ENCODE assay signal across 19 mouse cellular contexts in the genomic region with DNA sequence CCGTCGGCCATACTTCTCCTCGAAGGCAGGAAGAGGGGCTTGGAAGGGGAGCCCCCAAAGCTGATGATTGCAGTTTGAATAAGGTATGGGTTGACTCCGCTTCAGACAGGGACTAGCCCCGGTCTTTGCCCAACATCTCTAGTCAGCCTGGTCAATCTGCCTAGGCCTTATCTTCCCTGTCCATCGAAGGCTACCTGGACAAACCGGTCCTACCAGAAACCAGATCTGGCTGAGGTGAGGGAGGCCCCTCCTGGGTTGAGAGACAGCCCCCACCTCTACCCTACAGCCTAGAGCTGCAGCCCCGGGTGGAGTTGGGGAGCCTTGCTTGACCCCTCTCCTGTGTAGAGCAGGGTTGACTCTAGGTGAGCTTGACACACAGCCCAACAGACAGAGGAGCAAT. TPM values are rescaled to one million over a fixed set of nuclear protein-coding genes. Genes with fewer than 3 reads are reported as not detected.
DNase-seq lines count a peak whose midpoint lies in the region; ATAC-seq and TF ChIP-seq lines count a peak whose summit lies in the region.
"Had no signal": no experiment of that assay in that cellular context is flagged by ENCODE, and none has a peak within 500 bp of the region (broad histone marks: within the 10 kb centered on the region; RNA-seq: fewer than 3 reads in every experiment).

No protein-coding gene starts in this region.

- no peaks in the 10 kb centered on the region for H3K36me3 ChIP-seq in stomach, embryonic 14.5 days (ENCODE audit: control insufficient read depth, insufficient read depth, low read length)
- H3K36me3 ChIP-seq in forebrain, embryonic 13.5 days (ENCODE audit: poor library complexity, severe bottlenecking): no peaks in the 10 kb centered on the region
- no peaks in the 10 kb centered on the region for H3K36me3 ChIP-seq in midbrain, postnatal 0 days (ENCODE audit: insufficient read depth, low read length)
- H3K36me3 ChIP-seq: hindbrain, embryonic 13.5 days; midbrain, embryonic 10.5 days had no signal

- ATAC-seq in stomach, embryonic 14.5 days (ENCODE audit: insufficient number of reproducible peaks, insufficient read depth, low FRiP score, low read depth): peak; percentile 68
- no peak for ATAC-seq in forebrain, embryonic 13.5 days
- ATAC-seq in midbrain, postnatal 0 days (ENCODE audit: low FRiP score): no peak

- intact Hi-C loops in heart, postnatal 10 days (cut with DNase I): no loop called here

- H3K27ac ChIP-seq in stomach, embryonic 14.5 days (ENCODE audit: low read length): no peak overlapping the region
- no peak overlapping the region for H3K27ac ChIP-seq in forebrain, embryonic 13.5 days
- H3K27ac ChIP-seq in midbrain, postnatal 0 days (ENCODE audit: low read depth, low read length): no peak overlapping the region
- H3K27ac ChIP-seq: hindbrain, embryonic 13.5 days; liver, embryonic 14.5 days; midbrain, embryonic 10.5 days had no signal

- H3K4me3 ChIP-seq in stomach, embryonic 14.5 days (ENCODE audit: low read depth, low read length): no peak overlapping the region
- H3K4me3 ChIP-seq in forebrain, embryonic 13.5 days: no peak overlapping the region
- H3K4me3 ChIP-seq in midbrain, postnatal 0 days (ENCODE audit: low read depth, low read length): no peak overlapping the region
- H3K4me3 ChIP-seq: hindbrain, embryonic 13.5 days; midbrain, embryonic 10.5 days had no signal

- H3K27me3 ChIP-seq in stomach, embryonic 14.5 days (ENCODE audit: control insufficient read depth, insufficient read depth, low read length): no peaks in the 10 kb centered on the region
- peaks cover 58% of the 10 kb centered on the region for H3K27me3 ChIP-seq in forebrain, embryonic 13.5 days
- H3K27me3 ChIP-seq in midbrain, postnatal 0 days (ENCODE audit: insufficient read depth, low read length): no peaks in the 10 kb centered on the region

- peaks cover 10% of the 10 kb centered on the region; the same call in 1 of the 2 replicates for H3K4me1 ChIP-seq in stomach, embryonic 14.5 days (ENCODE audit: control insufficient read depth, insufficient read depth, low read length)
- H3K4me1 ChIP-seq in forebrain, embryonic 13.5 days: peaks cover 15% of the 10 kb centered on the region
- H3K4me1 ChIP-seq in midbrain, postnatal 0 days (ENCODE audit: insufficient read depth, low read length): no peaks in the 10 kb centered on the region

- no peak overlapping the region for H3K9ac ChIP-seq in stomach, embryonic 14.5 days (replicated peaks; ENCODE audit: low read depth, low read length)
- no peak overlapping the region for H3K9ac ChIP-seq in forebrain, embryonic 13.5 days
- no peak overlapping the region for H3K9ac ChIP-seq in midbrain, postnatal 0 days (replicated peaks; ENCODE audit: low read length, poor library complexity, severe bottlenecking)
- H3K9ac ChIP-seq: hindbrain, embryonic 13.5 days; liver, embryonic 14.5 days had no signal

- 68% methylated on average over 8 of the region's 8 CpGs for WGBS in stomach, embryonic 14.5 days
- WGBS in forebrain, embryonic 13.5 days: 83% methylated on average over 8 of the region's 8 CpGs
- WGBS in midbrain, postnatal 0 days: 82% methylated on average over 8 of the region's 8 CpGs

- DNase-seq in urinary bladder, adult 18-20 months (ENCODE audit: low spot score in 2 of 2): peak; percentile 81 to 86
- DNase-seq in urinary bladder, postnatal 10 days (ENCODE audit: low spot score): no peak
- peak; percentile 55 for DNase-seq in kidney, postnatal 10 days
- DNase-seq in heart, postnatal 10 days: no peak
- no peak for DNase-seq in midbrain, postnatal 0 days (ENCODE audit: low spot score)
- DNase-seq: adrenal gland, postnatal 25 days; cerebellum, postnatal 10 days; left cerebral cortex, postnatal 4 days had no signal

- H3K4me2 ChIP-seq in stomach, embryonic 14.5 days (replicated peaks; ENCODE audit: low read depth, low read length): no peak overlapping the region
- no peak overlapping the region for H3K4me2 ChIP-seq in forebrain, embryonic 13.5 days
- H3K4me2 ChIP-seq in midbrain, postnatal 0 days (ENCODE audit: low read depth, low read length, poor library complexity, severe bottlenecking): no peak overlapping the region
- H3K4me2 ChIP-seq: hindbrain, embryonic 13.5 days had no signal

- no peak for TF ChIP-seq CTCF in midbrain, postnatal 0 days (IDR thresholded peaks at IDR 0.05)

- no peaks in the 10 kb centered on the region for H3K9me3 ChIP-seq in stomach, embryonic 14.5 days (ENCODE audit: control insufficient read depth, low read depth, low read length)
- no peaks in the 10 kb centered on the region for H3K9me3 ChIP-seq in forebrain, embryonic 13.5 days (replicated peaks)
- no peaks in the 10 kb centered on the region for H3K9me3 ChIP-seq in midbrain, postnatal 0 days (ENCODE audit: low read length)
- H3K9me3 ChIP-seq: hindbrain, embryonic 13.5 days; midbrain, embryonic 10.5 days had no signal

RNA-seq across cellular contexts. Expression of a gene that starts 11.9 kb away (rescaled TPM):
- polyA plus RNA-seq in stomach, embryonic 14.5 days (2014; fragmentation: Nextera tagmentation; extraction: Ambion mirVana): not detected in 2 replicates
- not detected in 2 replicates for polyA plus RNA-seq in forebrain, embryonic 13.5 days (2015; fragmentation: Nextera tagmentation; extraction: Ambion mirVana)
- total RNA-seq in heart, postnatal 10 days (2021): not detected
- total RNA-seq in midbrain, postnatal 0 days (2014; rRNA removed): not detected in 2 replicates
- polyA plus RNA-seq in midbrain, postnatal 0 days (2015; fragmentation: Nextera tagmentation; extraction: Ambion mirVana): not detected in 2 replicates
- total RNA-seq: adrenal gland, postnatal 25 days; gastrocnemius, postnatal 4 days; layer of hippocampus, postnatal 10 days; left cerebral cortex, postnatal 4 days; MEL had no signal
- polyA plus RNA-seq: embryonic facial prominence, embryonic 11.5 days; frontal cortex, adult 2 months; heart, embryonic 14.5 days; hindbrain, embryonic 13.5 days; liver, embryonic 14.5 days; midbrain, embryonic 10.5 days had no signal

RNA-seq across cellular contexts. Expression of a gene that starts 40.3 kb away (rescaled TPM):
- 3.3 and 3.5 TPM in 2 replicates for polyA plus RNA-seq in stomach, embryonic 14.5 days (2014; fragmentation: Nextera tagmentation; extraction: Ambion mirVana)
- 2.3 and 3.2 TPM in 2 replicates for polyA plus RNA-seq in forebrain, embryonic 13.5 days (2015; fragmentation: Nextera tagmentation; extraction: Ambion mirVana)
- 10 to 100 TPM; 20.7 to 23.3 TPM for total RNA-seq in heart, postnatal 10 days (2021)
- 9.2 and 19.3 TPM in 2 replicates for total RNA-seq in midbrain, postnatal 0 days (2014; rRNA removed)
- polyA plus RNA-seq in midbrain, postnatal 0 days (2015; fragmentation: Nextera tagmentation; extraction: Ambion mirVana): 17.2 and 18.5 TPM in 2 replicates

Comparison
In these comparisons a context has a peak if more than half of its experiments do, and no peak if none do; other contexts are left out.
1. DNase-seq: peak in urinary bladder, adult 18-20 months (2 of 2) and kidney, postnatal 10 days (single experiment); none in urinary bladder, postnatal 10 days (single experiment), heart, postnatal 10 days (0 of 2) and midbrain, postnatal 0 days (single experiment).